Mouse (Mus musculus) myocyte (in vitro differentiated cells): ENCODE measurements around the gene Chn2. TPM values are rescaled to one million over a fixed set of nuclear protein-coding genes. Genes with fewer than 3 reads are reported as not detected.

Experiments
- H3K27me3 ChIP-seq: one replicate; pipeline ENCODE4 v1.6.1; 2011; ENCODE audit not compliant: control insufficient read depth, insufficient read depth, insufficient read length
- H3K36me3 ChIP-seq: one replicate; pipeline ENCODE4 v1.6.1; 2011; ENCODE audit not compliant: control insufficient read depth, insufficient read depth
- H3K4me2 ChIP-seq: one replicate; pipeline ENCODE4 v1.6.1; 2011; ENCODE audit warnings: low read depth, control low read depth
- H3K4me3 ChIP-seq: one replicate; pipeline ENCODE4 v1.5.1; 2011; ENCODE audit warnings: mild to moderate bottlenecking, control low read depth, moderate library complexity
- H3K79me2 ChIP-seq: one replicate; pipeline ENCODE4 v1.6.1; 2011; ENCODE audit not compliant: control insufficient read depth, insufficient read depth
- H3ac ChIP-seq: one replicate; pipeline ENCODE4 v1.6.1; 2011; ENCODE audit not compliant: control insufficient read depth, insufficient read length
- CEBPB ChIP-seq: IDR thresholded peaks from 2 replicates; pipeline ENCODE4 v1.6.1; 2011; ENCODE audit warnings: mild to moderate bottlenecking, moderate library complexity; ENCODE audit not compliant: poor library complexity, insufficient read depth, severe bottlenecking
- E2F4 ChIP-seq: IDR thresholded peaks from one replicate; pipeline ENCODE4 v1.6.1; 2011; ENCODE audit warnings: mild to moderate bottlenecking, control low read depth, moderate library complexity; ENCODE audit not compliant: insufficient read depth
- MAX ChIP-seq: IDR thresholded peaks from one replicate; pipeline ENCODE4 v1.6.1; 2011; ENCODE audit warnings: low read depth, mild to moderate bottlenecking, control low read depth
- MYOD1 ChIP-seq, 3 experiments: IDR thresholded peaks; one replicate each; pipeline ENCODE4 v1.6.1; 2011; ENCODE audit warnings: control low read depth in 2 of 3, low read depth in 2 of 3, mild to moderate bottlenecking in 2 of 3, moderate library complexity in 1 of 3; ENCODE audit not compliant: insufficient read length in 2 of 3, control insufficient read depth in 1 of 3
- MYOG ChIP-seq, 3 experiments: IDR thresholded peaks; one replicate each; pipeline ENCODE4 v1.6.1; 2011; ENCODE audit warnings: control low read depth in 2 of 3, low read depth in 2 of 3, mild to moderate bottlenecking in 2 of 3; ENCODE audit not compliant: insufficient read length in 2 of 3, control insufficient read depth in 1 of 3, insufficient read depth in 1 of 3
- POLR2A ChIP-seq: IDR thresholded peaks from one replicate; pipeline ENCODE4 v1.6.1; 2011; ENCODE audit warnings: low read depth, mild to moderate bottlenecking, control low read depth, moderate library complexity; ENCODE audit not compliant: insufficient read length
- POLR2AphosphoS2 ChIP-seq: IDR thresholded peaks from one replicate; pipeline ENCODE4 v1.6.1; 2011; ENCODE audit warnings: low read depth, control low read depth; ENCODE audit not compliant: insufficient read length
- REST ChIP-seq: IDR thresholded peaks from one replicate; pipeline ENCODE4 v1.6.1; 2011; ENCODE audit warnings: mild to moderate bottlenecking, control low read depth, moderate library complexity; ENCODE audit not compliant: insufficient read depth, insufficient read length
- SRF ChIP-seq: IDR thresholded peaks from one replicate; pipeline ENCODE4 v1.6.1; 2011; ENCODE audit warnings: low read depth; ENCODE audit not compliant: control insufficient read depth, insufficient read length
- TCF12 ChIP-seq: IDR thresholded peaks from one replicate; pipeline ENCODE4 v1.6.1; 2011; ENCODE audit warnings: mild to moderate bottlenecking, control low read depth; ENCODE audit not compliant: poor library complexity, insufficient read depth, severe bottlenecking
- TCF3 ChIP-seq: IDR thresholded peaks from one replicate; pipeline ENCODE4 v1.6.1; 2011; ENCODE audit warnings: low read depth, control low read depth; ENCODE audit not compliant: insufficient read length
- USF1 ChIP-seq: IDR thresholded peaks from one replicate; pipeline ENCODE4 v1.6.1; 2011; ENCODE audit warnings: low read depth, mild to moderate bottlenecking, control low read depth, moderate library complexity
- polyA plus RNA-seq: library from polyadenylated mRNA; unstranded; fragments of >200 nt; fragmentation: generic; extraction: Trizol; gene quantifications from one replicate; pipeline ENCODE4 v1.2.1, GENCODE M21; 2012; ENCODE audit warnings: missing spikeins

The Chn2 gene
- polyA plus RNA-seq, 1 experiment, result 6.5 TPM

- no peak for TF ChIP-seq SRF
- H3K4me3 ChIP-seq, result peak overlapping the region; percentile 31
- peak overlapping the region; percentile 43 for H3ac ChIP-seq
- H3K79me2 ChIP-seq, result no peaks in the 10 kb centered on the region
- peak overlapping the region; percentile 90 for H3K4me2 ChIP-seq
- H3K36me3 ChIP-seq, result no peaks in the 10 kb centered on the region
- H3K27me3 ChIP-seq, result no peaks in the 10 kb centered on the region
These were observed 1.1 kb downstream of the Chn2 start for GRCm38 (mm10) chr6:54040448-54040844.

GRCm38 (mm10) chr6:54041386-54042043, 2.2 kb downstream of the Chn2 start:
- Histone ChIP-seq H3ac (no peak overlapping the region), H3K4me3 (no peak overlapping the region), H3K36me3 (no peaks in the 10 kb centered on the region), H3K79me2 (no peaks in the 10 kb centered on the region), H3K4me2 (peak overlapping the region; percentile 90), H3K27me3 (no peaks in the 10 kb centered on the region)
- TF ChIP-seq USF1 (no peak), MYOG (IDR thresholded peaks at IDR 0.05; ENCODE audit: control insufficient read depth in 1 of 3, insufficient read depth in 1 of 3, insufficient read length in 2 of 3, low read depth in 2 of 3) (no peak), POLR2AphosphoS2 (no peak), MAX (no peak), MYOD1 (IDR thresholded peaks at IDR 0.05; ENCODE audit: control insufficient read depth in 1 of 3, insufficient read length in 2 of 3, low read depth in 2 of 3) (no peak), POLR2A (no peak), TCF3 (no peak), REST (no peak), E2F4 (no peak), CEBPB (no peak), SRF (no peak)

GRCm38 (mm10) chr6:54042142-54042541, 2.8 kb downstream of the Chn2 start:
- H3K27me3 ChIP-seq, result no peaks in the 10 kb centered on the region
- no peaks in the 10 kb centered on the region for H3K79me2 ChIP-seq
- no peak overlapping the region for H3ac ChIP-seq
- peak overlapping the region; percentile 90 for H3K4me2 ChIP-seq
- H3K4me3 ChIP-seq, result no peak overlapping the region
- no peak for TF ChIP-seq MAX
- TF ChIP-seq TCF12, result no peak
- no peak for TF ChIP-seq TCF3
- no peak for TF ChIP-seq POLR2AphosphoS2
- no peak for TF ChIP-seq E2F4
- TF ChIP-seq SRF, result no peak
- no peak for TF ChIP-seq CEBPB
- TF ChIP-seq POLR2A, result no peak
- no peak for TF ChIP-seq MYOD1 (IDR thresholded peaks at IDR 0.05; ENCODE audit: control insufficient read depth in 1 of 3, insufficient read length in 2 of 3, low read depth in 2 of 3)
- TF ChIP-seq REST, result no peak
- TF ChIP-seq USF1, result no peak
- no peak for TF ChIP-seq MYOG (IDR thresholded peaks at IDR 0.05; ENCODE audit: control insufficient read depth in 1 of 3, insufficient read depth in 1 of 3, insufficient read length in 2 of 3, low read depth in 2 of 3)
- no peaks in the 10 kb centered on the region for H3K36me3 ChIP-seq

- TF ChIP-seq MYOG (IDR thresholded peaks at IDR 0.05; ENCODE audit: control insufficient read depth in 1 of 3, insufficient read depth in 1 of 3, insufficient read length in 2 of 3, low read depth in 2 of 3) (no peak), SRF (no peak), MAX (no peak), MYOD1 (IDR thresholded peaks at IDR 0.05; ENCODE audit: control insufficient read depth in 1 of 3, insufficient read length in 2 of 3, low read depth in 2 of 3) (no peak), E2F4 (no peak), POLR2A (no peak), CEBPB (no peak), USF1 (no peak), REST (no peak)
- Histone ChIP-seq H3K27me3 (no peaks in the 10 kb centered on the region), H3ac (no peak overlapping the region), H3K79me2 (no peaks in the 10 kb centered on the region), H3K4me2 (no peak overlapping the region), H3K36me3 (no peaks in the 10 kb centered on the region), H3K4me3 (no peak overlapping the region)
These were observed 4.2 kb downstream of the Chn2 start for GRCm38 (mm10) chr6:54043536-54043935.
